Mouse (Mus musculus) heart, postnatal 10 days (tissue): ENCODE measurements around the gene Sh2b1. TPM values are rescaled to one million over a fixed set of nuclear protein-coding genes. Genes with fewer than 3 reads are reported as not detected.

Experiments
- DNase-seq, 2 experiments: peaks; one replicate each; pipeline ENCODE4 v3.0.0; 2021
- intact Hi-C: fragments of 180-260 bp; cut with DNase I; formaldehyde crosslinking; loops from one replicate; pipeline ENCODE4 v1.15.1; 2025
- total RNA-seq, 2 experiments: library from RNA; stranded (reverse); gene quantifications; 2 replicates each; pipeline ENCODE4 v1.2.3; 2021

Sh2b1 gene
- total RNA-seq, 2 experiments from 2014 or later = 46.1 to 46.7 TPM

DNA sequence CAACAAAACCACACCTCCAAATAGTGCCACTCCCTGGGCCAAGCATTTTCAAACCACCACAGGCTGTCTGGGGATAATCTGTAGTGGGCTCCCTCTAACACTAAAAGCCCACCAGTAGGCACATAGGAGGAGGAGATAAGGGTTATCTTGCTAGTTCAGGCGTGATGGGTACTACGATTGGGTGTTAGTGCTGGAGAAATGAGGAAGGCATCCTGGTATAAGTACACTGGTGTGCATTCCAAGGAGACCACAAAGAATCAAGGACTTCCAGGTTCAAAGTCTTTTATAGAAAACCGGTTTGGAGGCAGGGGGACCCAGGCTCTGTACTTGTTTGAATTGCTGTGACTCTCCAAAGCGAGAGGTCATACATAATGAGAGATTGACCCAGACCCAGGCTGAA lies 47.1 kb downstream of the Sh2b1 start:
- no peak for DNase-seq
- intact Hi-C loops = no loop called here

DNA sequence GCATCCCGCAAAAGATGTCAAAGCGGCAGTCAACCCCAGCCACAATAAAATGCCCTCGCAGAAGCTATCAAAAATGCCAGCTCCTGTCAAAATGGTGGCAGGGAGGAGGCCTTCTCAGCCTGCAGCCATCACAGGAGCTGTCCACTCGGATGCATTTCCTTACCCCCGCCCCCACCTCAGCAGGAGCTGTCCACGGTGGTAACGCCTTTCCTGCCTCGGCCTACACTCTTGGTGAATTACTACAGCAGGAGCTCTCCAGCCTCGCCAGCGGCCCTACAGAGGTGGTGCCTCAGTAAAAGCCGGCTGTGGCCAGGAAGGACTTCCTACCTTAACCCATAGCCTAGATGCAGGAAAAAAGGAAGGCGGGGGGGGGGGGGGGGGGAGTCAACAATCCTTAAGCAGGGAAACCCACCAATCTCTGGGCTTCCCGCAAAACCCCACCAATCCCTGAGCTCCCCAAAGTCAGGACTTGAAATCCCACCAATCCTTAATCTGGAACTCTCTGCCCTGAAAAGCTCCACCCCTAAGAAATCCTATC lies 47.8 kb downstream of the Sh2b1 start:
- intact Hi-C loops = no loop called here
- no peak for DNase-seq

DNA sequence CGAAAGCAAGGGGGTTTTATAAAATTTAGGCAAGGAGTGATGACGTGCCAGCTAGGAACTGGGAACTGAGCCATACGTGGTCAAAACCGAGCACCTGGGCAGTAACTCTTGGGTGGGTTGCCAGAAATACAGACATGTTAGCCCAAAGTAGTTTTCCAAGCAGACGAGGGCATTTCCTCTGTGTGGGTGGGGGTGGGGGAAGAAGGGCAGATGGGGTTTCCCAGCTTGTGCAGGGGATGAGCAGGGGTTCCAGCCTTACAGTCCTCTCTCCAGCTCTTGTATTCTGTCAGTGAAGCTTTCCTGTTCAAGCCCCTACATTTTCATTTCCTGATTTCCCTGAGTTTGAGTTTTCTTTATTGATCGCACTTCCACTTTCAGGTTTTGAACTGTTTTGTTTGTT lies 51.1 kb downstream of the Sh2b1 start:
- intact Hi-C loops = no loop called here
- no peak for DNase-seq

DNA sequence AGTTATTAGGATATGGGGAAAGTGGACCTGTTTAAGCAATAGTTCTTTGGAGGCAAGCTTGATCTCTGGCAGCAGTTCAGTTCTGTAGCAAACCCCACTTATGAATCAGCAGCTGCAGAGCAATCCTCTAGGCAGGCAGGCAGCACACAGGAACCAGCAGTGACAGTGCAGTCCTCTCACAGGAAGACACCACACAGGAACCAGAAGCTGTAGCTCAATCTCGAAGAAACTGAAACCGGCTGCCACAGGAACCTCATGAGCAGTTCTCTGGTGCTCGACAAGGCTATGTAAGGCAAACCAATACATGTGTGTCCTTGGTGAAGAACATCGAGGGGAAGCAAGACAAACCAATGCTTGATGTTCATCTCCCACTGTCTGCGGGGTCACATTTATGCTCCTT lies 53.5 kb downstream of the Sh2b1 start:
- intact Hi-C loops = no loop called here
- no peak for DNase-seq

DNA sequence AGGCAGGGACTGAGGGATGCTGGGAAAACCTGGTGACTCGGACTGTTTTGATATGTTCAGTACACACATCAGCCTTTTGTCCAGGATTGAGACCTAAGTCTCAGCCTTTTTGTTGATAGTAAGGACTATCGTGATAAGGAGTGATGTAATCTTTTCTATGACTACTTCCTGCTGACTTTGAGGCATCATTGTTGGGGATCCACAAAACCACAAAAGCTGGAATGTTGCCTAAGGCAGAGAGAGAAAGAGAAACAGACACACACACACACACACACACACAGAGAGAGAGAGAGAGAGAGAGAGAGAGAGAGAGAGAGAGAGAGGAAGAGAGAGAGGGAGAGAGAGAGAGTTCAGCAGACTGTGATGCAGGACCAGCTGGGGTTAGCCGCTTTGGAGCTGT lies 56.7 kb downstream of the Sh2b1 start:
- no peak for DNase-seq
- intact Hi-C loops = no loop called here

DNA sequence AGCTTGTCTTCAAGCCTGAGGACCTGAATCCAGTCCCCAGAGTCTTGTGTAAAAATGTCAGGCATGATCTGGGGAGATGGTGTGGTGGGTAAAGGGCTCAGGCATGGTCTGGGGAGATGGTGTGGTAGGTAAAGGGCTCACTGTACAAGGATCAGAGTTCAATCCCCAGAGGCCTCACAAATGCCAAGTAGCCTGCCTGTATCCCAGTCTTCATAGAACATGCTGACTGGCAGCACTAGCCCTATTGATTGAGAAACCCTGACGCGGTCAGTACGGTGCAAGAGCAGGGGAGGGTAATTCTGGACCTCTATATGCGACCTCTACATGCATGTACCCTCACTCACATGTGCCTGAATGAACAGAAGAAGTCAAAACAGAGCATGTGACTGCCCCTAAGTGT lies 57.6 kb downstream of the Sh2b1 start:
- intact Hi-C loops = no loop called here
- no peak for DNase-seq

DNA sequence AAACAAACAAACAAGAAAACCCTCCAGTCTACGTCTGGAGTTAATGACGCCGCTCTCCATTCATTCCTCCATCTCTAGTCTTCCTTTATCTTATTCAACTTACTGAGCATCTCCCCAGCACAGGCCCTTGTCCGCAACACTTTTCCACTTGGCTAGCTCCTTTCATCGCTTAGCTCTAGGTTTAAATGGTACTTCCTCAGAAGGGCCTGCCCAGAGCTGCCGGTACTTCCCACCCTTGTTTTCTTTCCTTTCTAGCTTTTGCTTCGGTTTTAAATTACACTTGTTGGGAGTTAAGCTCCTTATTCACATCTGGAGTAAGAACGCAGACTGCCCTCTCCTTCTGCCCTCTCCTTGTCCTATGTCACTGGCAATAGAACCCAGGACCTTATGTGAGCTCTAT lies 58.2 kb downstream of the Sh2b1 start:
- intact Hi-C loops = no loop called here
- DNase-seq = no peak

Other genes with a start within 250 kb of the Sh2b1 start
- gene Sbk1, start 202.8 kb downstream of the Sh2b1 start, total RNA-seq = 10 to 100 TPM; 68.7 to 77.1 TPM
- 1 to 10 TPM in 1 of 2 experiments, under 1 TPM in 1; 0.84 to 1.6 TPM for gene Lat, start 105.9 kb downstream of the Sh2b1 start, total RNA-seq
- gene Spns1, start 98.0 kb downstream of the Sh2b1 start, total RNA-seq = 10 to 100 TPM; 34.8 to 41.2 TPM
- 1 to 10 TPM; 6.1 to 7.0 TPM for gene Nfatc2ip, start 78.7 kb downstream of the Sh2b1 start, total RNA-seq
- 1 to 10 TPM in 1 of 2 experiments, under 1 TPM in 1; 0.50 to 1.2 TPM for gene Cd19, start 60.5 kb downstream of the Sh2b1 start, total RNA-seq
- gene Rabep2, start 46.7 kb downstream of the Sh2b1 start, total RNA-seq = 10 to 100 TPM; 10.9 to 12.5 TPM
- under 1 TPM; 0.77 to 0.82 TPM for gene Atp2a1, start 12.3 kb downstream of the Sh2b1 start, total RNA-seq
- gene Tufm, start 11.9 kb upstream of the Sh2b1 start, total RNA-seq = 100 to 1,000 TPM; 245 to 251 TPM
- gene Atxn2l, start 28.0 kb upstream of the Sh2b1 start, total RNA-seq = 10 to 100 TPM; 54.2 to 54.5 TPM
- gene Eif3c, start 91.0 kb upstream of the Sh2b1 start, total RNA-seq = 100 to 1,000 TPM; 149 to 159 TPM
- under 1 TPM; 0.69 to 0.81 TPM for gene Apobr, start 109.5 kb upstream of the Sh2b1 start, total RNA-seq
- gene Cln3, start 110.4 kb upstream of the Sh2b1 start, total RNA-seq = 10 to 100 TPM; 14.7 to 16.6 TPM
- gene Il27, start 119.5 kb upstream of the Sh2b1 start, total RNA-seq = not detected
- 10 to 100 TPM in 1 of 2 experiments, 1 to 10 TPM in 1; 7.2 to 10.5 TPM for gene Nupr1, start 155.4 kb upstream of the Sh2b1 start, total RNA-seq
- 10 to 100 TPM; 26.0 to 32.0 TPM for gene Sgf29, start 173.9 kb upstream of the Sh2b1 start, total RNA-seq
- gene Sult1a1, start 201.0 kb upstream of the Sh2b1 start, total RNA-seq = 10 to 100 TPM; 12.0 to 32.5 TPM
- 10 to 100 TPM; 50.7 to 59.8 TPM for gene Bola2, start 220.0 kb upstream of the Sh2b1 start, total RNA-seq
- gene Slx1b, start 220.4 kb upstream of the Sh2b1 start, total RNA-seq = 1 to 10 TPM; 6.1 to 8.0 TPM
- gene Coro1a, start 232.4 kb upstream of the Sh2b1 start, total RNA-seq = 10 to 100 TPM; 12.7 to 14.6 TPM